Mouse (Mus musculus) forebrain, embryonic 16.5 days (tissue): ENCODE data around the gene Pmel. TPM values are rescaled to one million over a fixed set of nuclear protein-coding genes. Genes with fewer than 3 reads are reported as not detected.

ENCODE experiments used
- ATAC-seq: fragments of 200-750 bp; cut with Nextera tagmentation; 2 replicates; pipeline ENCODE4 v1.8.0; 2017; ENCODE audit warnings: mild to moderate bottlenecking, moderate library complexity
- H3K27ac ChIP-seq: fragments of 300-500 bp; sonication (generic); 2 replicates; pipeline ENCODE4 v1.5.1; 2014; ENCODE audit warnings: low read length, control low read depth
- H3K27me3 ChIP-seq: fragments of 300-500 bp; sonication (generic); replicated peaks from 2 replicates; pipeline ENCODE4 v1.6.1; 2014; ENCODE audit warnings: low read length; ENCODE audit not compliant: control insufficient read depth, insufficient read depth
- H3K36me3 ChIP-seq: fragments of 300-500 bp; sonication (generic); 2 replicates; pipeline ENCODE4 v1.6.1; 2014; ENCODE audit not compliant: control insufficient read depth, insufficient read depth
- H3K4me1 ChIP-seq: fragments of 300-500 bp; sonication (generic); replicated peaks from 2 replicates; pipeline ENCODE4 v1.6.1; 2014; ENCODE audit warnings: low read length; ENCODE audit not compliant: control insufficient read depth, insufficient read depth
- H3K4me2 ChIP-seq: fragments of 300-500 bp; sonication (generic); 2 replicates; pipeline ENCODE4 v1.6.1; 2014; ENCODE audit warnings: mild to moderate bottlenecking, low read length, control low read depth
- H3K4me3 ChIP-seq: fragments of 300-500 bp; sonication (generic); replicated peaks from 2 replicates; pipeline ENCODE4 v1.5.1; 2014; ENCODE audit warnings: mild to moderate bottlenecking, low read length, control low read depth
- H3K9ac ChIP-seq: fragments of 300-500 bp; sonication (generic); replicated peaks from 2 replicates; pipeline ENCODE4 v1.6.1; 2014; ENCODE audit warnings: low read depth, low read length, control low read depth
- H3K9me3 ChIP-seq: fragments of 300-500 bp; sonication (generic); 2 replicates; pipeline ENCODE4 v1.6.1; 2016; ENCODE audit warnings: low read length; ENCODE audit not compliant: control insufficient read depth
- WGBS: fragments of 180-500 bp; shearing (Covaris S2); extraction: QIAGEN DNeasy Blood & Tissue Kit; methylation state at CpG from one replicate; pipeline ENCODE4 v1.1.7; 2014; 5-methylcytosine and 5-hydroxymethylcytosine counted together
- polyA plus RNA-seq: library from polyadenylated mRNA; unstranded; fragments of >200 nt; fragmentation: Nextera tagmentation; extraction: Ambion mirVana; gene quantifications from 2 replicates; pipeline ENCODE4 v1.2.1, GENCODE M21; 2015

The Pmel gene
- polyA plus RNA-seq, 1 experiment from 2014 or later: 0.14 TPM

- H3K9me3 ChIP-seq: no peaks in the 10 kb centered on the region
- no peaks in the 10 kb centered on the region for H3K36me3 ChIP-seq
- peaks cover 18% of the 10 kb centered on the region for H3K27me3 ChIP-seq
- H3K27ac ChIP-seq: no peak overlapping the region
- peaks cover 34% of the 10 kb centered on the region for H3K4me1 ChIP-seq
- 93% methylated on average over 10 of the region's 10 CpGs for WGBS
- no peak overlapping the region for H3K9ac ChIP-seq
- no peak overlapping the region for H3K4me2 ChIP-seq
- no peak for ATAC-seq
- H3K4me3 ChIP-seq: no peak overlapping the region
Observed at GRCm38 (mm10) chr10:128745946-128746613, 42.1 kb downstream of the Pmel start.

GRCm38 (mm10) chr10:128746972-128747645 lies 43.1 kb downstream of the Pmel start:
- ATAC-seq: no peak
- Histone ChIP-seq H3K4me2 (peak overlapping the region; percentile 97), H3K4me3 (peak overlapping the region; percentile 72), H3K9me3 (no peaks in the 10 kb centered on the region), H3K9ac (peak overlapping the region; percentile 95), H3K27me3 (peaks cover 17% of the 10 kb centered on the region), H3K36me3 (no peaks in the 10 kb centered on the region), H3K4me1 (peaks cover 34% of the 10 kb centered on the region), H3K27ac (peak overlapping the region; percentile 82)
- WGBS: 41% methylated on average over 8 of the region's 9 CpGs

- H3K27me3 ChIP-seq: peaks cover 11% of the 10 kb centered on the region
- peak within 1 kb of the TSS; percentile 72 for H3K4me3 ChIP-seq
- peak within 1 kb of the TSS; percentile 97 for H3K4me2 ChIP-seq
- H3K9ac ChIP-seq: peak within 1 kb of the TSS; percentile 95
- no peaks in the 10 kb centered on the region for H3K36me3 ChIP-seq
- H3K4me1 ChIP-seq: peaks cover 34% of the 10 kb centered on the region
- H3K9me3 ChIP-seq: no peaks in the 10 kb centered on the region
- H3K27ac ChIP-seq: peak within 1 kb of the TSS; percentile 82
- peak; percentile 9; the same call in 1 of the 2 replicates for ATAC-seq
- WGBS: under 1% methylated on average over 36 of the region's 36 CpGs
Observed at GRCm38 (mm10) chr10:128747646-128748251, 43.8 kb downstream of the Pmel start, which contains the start of gene Pym1. Pym1 (plus strand) TSS chr10:128747889.

GRCm38 (mm10) chr10:128748252-128748864 lies 44.4 kb downstream of the Pmel start:
- Histone ChIP-seq H3K4me1 (peaks cover 30% of the 10 kb centered on the region), H3K4me2 (peak overlapping the region; percentile 97), H3K9me3 (no peaks in the 10 kb centered on the region), H3K27ac (peak overlapping the region; percentile 82), H3K9ac (peak overlapping the region; percentile 95), H3K4me3 (peak overlapping the region; percentile 72), H3K36me3 (peaks cover 2% of the 10 kb centered on the region; the same call in 1 of the 2 replicates), H3K27me3 (peaks cover 10% of the 10 kb centered on the region; the same call in 1 of the 2 replicates)
- under 1% methylated on average over 37 of the region's 37 CpGs for WGBS
- peak; percentile 96 for ATAC-seq

Other genes with a start within 250 kb of the Pmel start
- 215 and 217 TPM in 2 replicates for gene Smarcc2, start 244.9 kb upstream of the Pmel start, polyA plus RNA-seq
- 599 and 678 TPM in 2 replicates for gene Myl6, start 210.1 kb upstream of the Pmel start, polyA plus RNA-seq
- gene Myl6b, start 205.5 kb upstream of the Pmel start, polyA plus RNA-seq: 5.4 and 5.9 TPM in 2 replicates
- gene Esyt1, start 178.3 kb upstream of the Pmel start, polyA plus RNA-seq: 9.0 and 9.6 TPM in 2 replicates
- 20.9 and 21.7 TPM in 2 replicates for gene Zc3h10, start 156.4 kb upstream of the Pmel start, polyA plus RNA-seq
- gene Rpl41, start 154.9 kb upstream of the Pmel start, polyA plus RNA-seq: 2,032 and 2,064 TPM in 2 replicates
- gene Pa2g4, start 138.2 kb upstream of the Pmel start, polyA plus RNA-seq: 149 and 152 TPM in 2 replicates
- 0.46 and 0.62 TPM in 2 replicates for gene Erbb3, start 114.5 kb upstream of the Pmel start, polyA plus RNA-seq
- gene Rps26, start 77.4 kb upstream of the Pmel start, polyA plus RNA-seq: 358 and 398 TPM in 2 replicates
- gene Ikzf4, start 58.2 kb upstream of the Pmel start, polyA plus RNA-seq: 9.0 and 15.6 TPM in 2 replicates
- 11.2 and 12.7 TPM in 2 replicates for gene Suox, start 30.1 kb upstream of the Pmel start, polyA plus RNA-seq
- 128 and 131 TPM in 2 replicates for gene Rab5b, start 7.9 kb upstream of the Pmel start, polyA plus RNA-seq
- 29.7 and 37.8 TPM in 2 replicates for gene Cdk2, start 836 bp downstream of the Pmel start, polyA plus RNA-seq
- 4.6 and 5.1 TPM in 2 replicates for gene Dgka, start 40.7 kb downstream of the Pmel start, polyA plus RNA-seq
- gene Pym1, start 43.7 kb downstream of the Pmel start, polyA plus RNA-seq: 37.9 and 43.6 TPM in 2 replicates
- gene Mmp19, start 86.7 kb downstream of the Pmel start, polyA plus RNA-seq: 0.54 and 0.73 TPM in 2 replicates
- gene Dnajc14, start 99.9 kb downstream of the Pmel start, polyA plus RNA-seq: 67.2 and 68.2 TPM in 2 replicates
- gene Tmem198b, start 100.2 kb downstream of the Pmel start, polyA plus RNA-seq: 10.7 and 13.7 TPM in 2 replicates
- gene Sarnp, start 113.1 kb downstream of the Pmel start, polyA plus RNA-seq: 180 and 194 TPM in 2 replicates
- gene Ormdl2, start 117.5 kb downstream of the Pmel start, polyA plus RNA-seq: 20.9 and 22.5 TPM in 2 replicates
- gene Gdf11, start 187.5 kb downstream of the Pmel start, polyA plus RNA-seq: 5.6 and 7.0 TPM in 2 replicates
- 119 and 137 TPM in 2 replicates for gene Cd63, start 196.8 kb downstream of the Pmel start, polyA plus RNA-seq
- 8.6 and 12.3 TPM in 2 replicates for gene Rdh5, start 218.7 kb downstream of the Pmel start, polyA plus RNA-seq
- gene Bloc1s1, start 219.8 kb downstream of the Pmel start, polyA plus RNA-seq: 203 and 221 TPM in 2 replicates
- 3.1 and 3.4 TPM in 2 replicates for gene Itga7, start 229.6 kb downstream of the Pmel start, polyA plus RNA-seq